Mouse (Mus musculus): ENCODE results near the gene Itpkb. TPM values are rescaled to one million over a fixed set of nuclear protein-coding genes. Genes with fewer than 3 reads are reported as not detected.

Gene Itpkb
- polyA plus RNA-seq, 1 experiment: 14.9 TPM

GRCm38 (mm10) chr1:180420496-180421164 is 90.3 kb downstream of the Itpkb start:
- Histone ChIP-seq H3K27me3 (replicated peaks; ENCODE audit: control insufficient read depth, insufficient read depth, low read length) (no peaks in the 10 kb centered on the region), H3K27ac (ENCODE audit: insufficient read depth, low read depth, low read length) (no peak overlapping the region), H3K4me3 (ENCODE audit: insufficient read depth, low read depth, low read length) (no peak overlapping the region), H3K36me3 (ENCODE audit: control insufficient read depth, insufficient read depth, low read length) (no peaks in the 10 kb centered on the region), H3K4me1 (ENCODE audit: control insufficient read depth, insufficient read depth, low read length) (no peaks in the 10 kb centered on the region)
- TF ChIP-seq CTCF (conservative IDR thresholded peaks at IDR 0.05; ENCODE audit: insufficient read depth, insufficient read length, low read depth, low read length) (no peak), POLR2A (IDR thresholded peaks at IDR 0.05; ENCODE audit: low read depth, low read length) (no peak)
- peak; percentile 77 for DNase-seq
- WGBS: 36% methylated on average over 8 of the region's 8 CpGs

- 61% methylated on average over 25 of the region's 25 CpGs for WGBS
- Histone ChIP-seq H3K27ac (ENCODE audit: insufficient read depth, low read depth, low read length) (0 out of 2 replicates have a peak overlapping the region, but pooled peaks have one; percentile 19), H3K4me1 (ENCODE audit: control insufficient read depth, insufficient read depth, low read length) (no peaks in the 10 kb centered on the region)
These were observed 91.1 kb downstream of the Itpkb start for GRCm38 (mm10) chr1:180421165-180421909.

GRCm38 (mm10) chr1:180422076-180422828 is 92.0 kb downstream of the Itpkb start:
- no peak for TF ChIP-seq POLR2A (IDR thresholded peaks at IDR 0.05; ENCODE audit: low read depth, low read length)
- TF ChIP-seq CTCF (conservative IDR thresholded peaks at IDR 0.05; ENCODE audit: insufficient read depth, insufficient read length, low read depth, low read length): peak; percentile 82
- Histone ChIP-seq H3K36me3 (ENCODE audit: control insufficient read depth, insufficient read depth, low read length) (no peaks in the 10 kb centered on the region), H3K4me1 (ENCODE audit: control insufficient read depth, insufficient read depth, low read length) (no peaks in the 10 kb centered on the region), H3K4me3 (ENCODE audit: insufficient read depth, low read depth, low read length) (no peak overlapping the region), H3K27ac (ENCODE audit: insufficient read depth, low read depth, low read length) (no peak overlapping the region), H3K27me3 (replicated peaks; ENCODE audit: control insufficient read depth, insufficient read depth, low read length) (no peaks in the 10 kb centered on the region)
- peak; percentile 87 for DNase-seq
- WGBS: 40% methylated on average over 11 of the region's 11 CpGs

More at GRCm38 (mm10) chr1:180421165-180421909, 91.1 kb downstream of the Itpkb start:
- Histone ChIP-seq H3K36me3 (ENCODE audit: control insufficient read depth, insufficient read depth, low read length) (no peaks in the 10 kb centered on the region), H3K27me3 (replicated peaks; ENCODE audit: control insufficient read depth, insufficient read depth, low read length) (no peaks in the 10 kb centered on the region), H3K4me3 (ENCODE audit: insufficient read depth, low read depth, low read length) (no peak overlapping the region)
- DNase-seq: no peak
- TF ChIP-seq CTCF (conservative IDR thresholded peaks at IDR 0.05; ENCODE audit: insufficient read depth, insufficient read length, low read depth, low read length) (no peak), POLR2A (IDR thresholded peaks at IDR 0.05; ENCODE audit: low read depth, low read length) (no peak)

GRCm38 (mm10) chr1:180423008-180423639 is 92.8 kb downstream of the Itpkb start:
- Histone ChIP-seq H3K4me1 (ENCODE audit: control insufficient read depth, insufficient read depth, low read length) (no peaks in the 10 kb centered on the region), H3K36me3 (ENCODE audit: control insufficient read depth, insufficient read depth, low read length) (no peaks in the 10 kb centered on the region), H3K27me3 (replicated peaks; ENCODE audit: control insufficient read depth, insufficient read depth, low read length) (no peaks in the 10 kb centered on the region), H3K4me3 (ENCODE audit: insufficient read depth, low read depth, low read length) (no peak overlapping the region), H3K27ac (ENCODE audit: insufficient read depth, low read depth, low read length) (no peak overlapping the region)
- no peak for DNase-seq
- no peak for TF ChIP-seq POLR2A (IDR thresholded peaks at IDR 0.05; ENCODE audit: low read depth, low read length)
- no peak for TF ChIP-seq CTCF (conservative IDR thresholded peaks at IDR 0.05; ENCODE audit: insufficient read depth, insufficient read length, low read depth, low read length)
- WGBS: 52% methylated on average over 16 of the region's 16 CpGs

GRCm38 (mm10) chr1:180423931-180424330 is 93.6 kb downstream of the Itpkb start:
- H3K4me3 ChIP-seq (ENCODE audit: insufficient read depth, low read depth, low read length): no peak overlapping the region
- H3K27me3 ChIP-seq (replicated peaks; ENCODE audit: control insufficient read depth, insufficient read depth, low read length): no peaks in the 10 kb centered on the region
- H3K36me3 ChIP-seq (ENCODE audit: control insufficient read depth, insufficient read depth, low read length): no peaks in the 10 kb centered on the region
- DNase-seq: no peak
- no peaks in the 10 kb centered on the region for H3K4me1 ChIP-seq (ENCODE audit: control insufficient read depth, insufficient read depth, low read length)
- H3K27ac ChIP-seq (ENCODE audit: insufficient read depth, low read depth, low read length): no peak overlapping the region
- no peak for TF ChIP-seq CTCF (conservative IDR thresholded peaks at IDR 0.05; ENCODE audit: insufficient read depth, insufficient read length, low read depth, low read length)
- no peak for TF ChIP-seq POLR2A (IDR thresholded peaks at IDR 0.05; ENCODE audit: low read depth, low read length)
- WGBS: 86% methylated on average over 3 of the region's 3 CpGs

- H3K36me3 ChIP-seq (ENCODE audit: control insufficient read depth, insufficient read depth, low read length): no peaks in the 10 kb centered on the region
- no peak for TF ChIP-seq CTCF (conservative IDR thresholded peaks at IDR 0.05; ENCODE audit: insufficient read depth, insufficient read length, low read depth, low read length)
- TF ChIP-seq POLR2A (IDR thresholded peaks at IDR 0.05; ENCODE audit: low read depth, low read length): no peak
- WGBS: 88% methylated on average over 6 of the region's 6 CpGs
- no peak overlapping the region for H3K27ac ChIP-seq (ENCODE audit: insufficient read depth, low read depth, low read length)
- H3K4me3 ChIP-seq (ENCODE audit: insufficient read depth, low read depth, low read length): no peak overlapping the region
- no peaks in the 10 kb centered on the region for H3K4me1 ChIP-seq (ENCODE audit: control insufficient read depth, insufficient read depth, low read length)
- no peak for DNase-seq
- H3K27me3 ChIP-seq (replicated peaks; ENCODE audit: control insufficient read depth, insufficient read depth, low read length): no peaks in the 10 kb centered on the region
These were observed 96.1 kb downstream of the Itpkb start for GRCm38 (mm10) chr1:180426405-180426804.
